8 mouse cellular contexts compared by ENCODE assay signal in genomic region chr8:80739932-80740331, GRCm38 (mm10). TPM values are rescaled to one million over a fixed set of nuclear protein-coding genes. Genes with fewer than 3 reads are reported as not detected.
DNase-seq lines count a peak whose midpoint lies in the region; ATAC-seq and TF ChIP-seq lines count a peak whose summit lies in the region.

No protein-coding gene starts in this region.

- H3K4me1 ChIP-seq in kidney, embryonic 16.5 days (ENCODE audit: insufficient read depth, low read length) = peaks cover 10% of the 10 kb centered on the region; the same call in 1 of the 2 replicates
- no peaks in the 10 kb centered on the region; the same call in 1 of the 2 replicates for H3K4me1 ChIP-seq in cortical plate, adult 2 months (ENCODE audit: control insufficient read depth, insufficient read depth, low read length)
- peaks cover 9% of the 10 kb centered on the region for H3K4me1 ChIP-seq in hindbrain, embryonic 16.5 days (ENCODE audit: control insufficient read depth, insufficient read depth, low read depth, low read length)
- peaks cover 6% of the 10 kb centered on the region; the same call in 1 of the 2 replicates for H3K4me1 ChIP-seq in midbrain, embryonic 14.5 days (ENCODE audit: control insufficient read depth, insufficient read depth, low read length)

- no peak for TF ChIP-seq CTCF in cortical plate, adult 2 months (IDR thresholded peaks at IDR 0.05; ENCODE audit: extremely low read depth, insufficient read depth, low read length)

- peak overlapping the region; percentile 64 for H3K4me2 ChIP-seq in kidney, embryonic 16.5 days (replicated peaks; ENCODE audit: low read depth, low read length)
- H3K4me2 ChIP-seq in hindbrain, embryonic 16.5 days (ENCODE audit: low read length) = peak overlapping the region; percentile 72
- peak overlapping the region; percentile 61 for H3K4me2 ChIP-seq in midbrain, embryonic 14.5 days (ENCODE audit: low read length)

- H3K9me3 ChIP-seq in kidney, embryonic 16.5 days (ENCODE audit: low read length) = no peaks in the 10 kb centered on the region
- no peaks in the 10 kb centered on the region for H3K9me3 ChIP-seq in hindbrain, embryonic 16.5 days (ENCODE audit: control insufficient read depth, low read length)
- no peaks in the 10 kb centered on the region for H3K9me3 ChIP-seq in midbrain, embryonic 14.5 days (ENCODE audit: control insufficient read depth, low read length)

- no peak for TF ChIP-seq POLR2A in cortical plate, adult 2 months (IDR thresholded peaks at IDR 0.05; ENCODE audit: extremely low read depth, insufficient read depth, low read length)

- peak; percentile 57; the same call in 1 of the 2 replicates for ATAC-seq in kidney, embryonic 16.5 days (ENCODE audit: low FRiP score, low TSS enrichment)
- peak; percentile 55 for ATAC-seq in hindbrain, embryonic 16.5 days
- ATAC-seq in midbrain, embryonic 14.5 days (ENCODE audit: low FRiP score, low TSS enrichment) = peak; percentile 31

- WGBS in kidney, embryonic 16.5 days = 11% methylated on average over 14 of the region's 14 CpGs
- 16% methylated on average over 14 of the region's 14 CpGs for WGBS in hindbrain, embryonic 16.5 days
- 11% methylated on average over 14 of the region's 14 CpGs for WGBS in midbrain, embryonic 14.5 days

- peak overlapping the region; percentile 76 for H3K9ac ChIP-seq in kidney, embryonic 16.5 days (replicated peaks; ENCODE audit: low read length)
- peak overlapping the region; percentile 71 for H3K9ac ChIP-seq in hindbrain, embryonic 16.5 days (ENCODE audit: low read depth, low read length)
- peak overlapping the region; percentile 54; the same call in 1 of the 2 replicates for H3K9ac ChIP-seq in midbrain, embryonic 14.5 days (replicated peaks; ENCODE audit: low read length)

- intact Hi-C loops in left cerebral cortex, postnatal 4 days (cut with DNase I) = no loop called here
- intact Hi-C loops in left cerebral cortex, postnatal 10 days (cut with DNase I) = no loop called here

- no peaks in the 10 kb centered on the region for H3K27me3 ChIP-seq in kidney, embryonic 16.5 days (ENCODE audit: insufficient read depth, low read length)
- H3K27me3 ChIP-seq in hindbrain, embryonic 16.5 days (replicated peaks; ENCODE audit: control insufficient read depth, insufficient read depth, low read length) = no peaks in the 10 kb centered on the region
- H3K27me3 ChIP-seq in midbrain, embryonic 14.5 days (ENCODE audit: control insufficient read depth, insufficient read depth, low read length) = no peaks in the 10 kb centered on the region

- peak overlapping the region; percentile 94 for H3K4me3 ChIP-seq in kidney, embryonic 16.5 days (ENCODE audit: low read length)
- H3K4me3 ChIP-seq in cortical plate, adult 2 months (ENCODE audit: insufficient read depth, low read length) = peak overlapping the region; percentile 82
- H3K4me3 ChIP-seq in hindbrain, embryonic 16.5 days (ENCODE audit: low read length) = peak overlapping the region; percentile 88
- peak overlapping the region; percentile 86 for H3K4me3 ChIP-seq in midbrain, embryonic 14.5 days (replicated peaks; ENCODE audit: low read depth, low read length)

- no peak for DNase-seq in kidney, postnatal 25 days
- DNase-seq in midbrain, embryonic 14.5 days = no peak
- DNase-seq in left cerebral cortex, postnatal 4 days = no peak
- no peak for DNase-seq in left cerebral cortex, postnatal 10 days (ENCODE audit: extremely low spot score in 1 of 2, low spot score in 2 of 2)
- DNase-seq in ovary, postnatal 10 days (ENCODE audit: low spot score) = no peak

- peak overlapping the region; percentile 94 for H3K27ac ChIP-seq in kidney, embryonic 16.5 days (ENCODE audit: low read length)
- H3K27ac ChIP-seq in cortical plate, adult 2 months (ENCODE audit: insufficient read depth, low read length) = peak overlapping the region; percentile 93
- peak overlapping the region; percentile 93 for H3K27ac ChIP-seq in hindbrain, embryonic 16.5 days (ENCODE audit: low read depth, low read length)
- H3K27ac ChIP-seq in midbrain, embryonic 14.5 days (replicated peaks; ENCODE audit: low read depth, low read length) = peak overlapping the region; percentile 87

- H3K36me3 ChIP-seq in kidney, embryonic 16.5 days (ENCODE audit: insufficient read depth, low read length) = peaks cover 10% of the 10 kb centered on the region; the same call in 1 of the 2 replicates
- peaks cover 5% of the 10 kb centered on the region; the same call in 1 of the 2 replicates for H3K36me3 ChIP-seq in hindbrain, embryonic 16.5 days (ENCODE audit: control insufficient read depth, insufficient read depth, low read length)
- H3K36me3 ChIP-seq in midbrain, embryonic 14.5 days (ENCODE audit: control insufficient read depth, insufficient read depth, low read length) = peaks cover 9% of the 10 kb centered on the region

RNA-seq across cellular contexts. Expression of gene Smarca5, which starts 0.6 kb away (rescaled TPM):
- 57.3 and 58.7 TPM in 2 replicates for polyA plus RNA-seq in kidney, embryonic 16.5 days (2015; fragmentation: Nextera tagmentation; extraction: Ambion mirVana)
- 17.6 and 17.9 TPM in 2 replicates for polyA plus RNA-seq in cortical plate, adult 2 months (2012; rRNA removed)
- 34.3 and 37.5 TPM in 2 replicates for polyA plus RNA-seq in hindbrain, embryonic 16.5 days (2015; fragmentation: Nextera tagmentation; extraction: Ambion mirVana)
- 41.6 and 75.4 TPM in 2 replicates for polyA plus RNA-seq in midbrain, embryonic 14.5 days (2014; fragmentation: Nextera tagmentation; extraction: Ambion mirVana)
- 10 to 100 TPM; 47.9 to 51.8 TPM for total RNA-seq in left cerebral cortex, postnatal 4 days (2021)
- total RNA-seq in left cerebral cortex, postnatal 10 days (2021) = 10 to 100 TPM; 41.8 to 45.3 TPM
